Mouse (Mus musculus) lung, embryonic 14.5 days (tissue): ENCODE results near the gene Hic1. TPM values are rescaled to one million over a fixed set of nuclear protein-coding genes. Genes with fewer than 3 reads are reported as not detected.

Source experiments
- ATAC-seq: fragments of 200-750 bp; cut with Nextera tagmentation; 2 replicates; pipeline ENCODE4 v1.8.0; 2017; ENCODE audit warnings: mild to moderate bottlenecking, moderate TSS enrichment, moderate library complexity; ENCODE audit not compliant: insufficient read depth
- DNase-seq: peaks from one replicate; pipeline ENCODE4 v3.0.0-alpha.2; 2015
- H3K27ac ChIP-seq: fragments of 300-500 bp; sonication (generic); 2 replicates; pipeline ENCODE4 v1.5.1; 2014; ENCODE audit warnings: low read depth, mild to moderate bottlenecking, moderate library complexity
- H3K27me3 ChIP-seq: fragments of 300-500 bp; sonication (generic); 2 replicates; pipeline ENCODE4 v1.6.1; 2014; ENCODE audit warnings: low read length, control low read depth; ENCODE audit not compliant: insufficient read depth
- H3K36me3 ChIP-seq: fragments of 300-500 bp; sonication (generic); 2 replicates; pipeline ENCODE4 v1.6.1; 2014; ENCODE audit warnings: control low read depth; ENCODE audit not compliant: insufficient read depth
- H3K4me1 ChIP-seq: fragments of 300-500 bp; sonication (generic); 2 replicates; pipeline ENCODE4 v1.6.1; 2014; ENCODE audit warnings: antibody characterized with exemption, control low read depth; ENCODE audit not compliant: insufficient read depth
- H3K4me2 ChIP-seq: fragments of 300-500 bp; sonication (generic); 2 replicates; pipeline ENCODE4 v1.6.1; 2014; ENCODE audit warnings: mild to moderate bottlenecking
- H3K4me3 ChIP-seq: fragments of 300-500 bp; sonication (generic); 2 replicates; pipeline ENCODE4 v1.5.1; 2014; ENCODE audit warnings: low read depth, low read length
- H3K9ac ChIP-seq: fragments of 300-500 bp; sonication (generic); 2 replicates; pipeline ENCODE4 v1.6.1; 2014
- H3K9me3 ChIP-seq: fragments of 300-500 bp; sonication (generic); 2 replicates; pipeline ENCODE4 v1.6.1; 2016; ENCODE audit warnings: low read depth, low read length, control low read depth
- CTCF ChIP-seq: IDR thresholded peaks from 2 replicates; pipeline ENCODE4 v1.5.1; 2016; ENCODE audit warnings: antibody characterized with exemption, low read depth
- WGBS: fragments of 180-500 bp; shearing (Covaris S2); extraction: QIAGEN DNeasy Blood & Tissue Kit; methylation state at CpG from one replicate; pipeline ENCODE4 v1.1.7; 2014; 5-methylcytosine and 5-hydroxymethylcytosine counted together
- polyA plus RNA-seq: library from polyadenylated mRNA; unstranded; fragments of >200 nt; fragmentation: Nextera tagmentation; extraction: Ambion mirVana; gene quantifications from 2 replicates; pipeline ENCODE4 v1.2.1, GENCODE M21; 2014

The Hic1 gene
- polyA plus RNA-seq, 1 experiment from 2014 or later: 15.6 TPM

GRCm38 (mm10) chr11:75198792-75199191 is 29.5 kb upstream of the Hic1 start:
- Histone ChIP-seq H3K4me3 (no peak overlapping the region), H3K4me2 (no peak overlapping the region), H3K36me3 (no peaks in the 10 kb centered on the region), H3K27ac (no peak overlapping the region), H3K27me3 (peaks cover 37% of the 10 kb centered on the region), H3K4me1 (no peaks in the 10 kb centered on the region; the same call in 1 of the 2 replicates), H3K9me3 (no peaks in the 10 kb centered on the region; the same call in 1 of the 2 replicates), H3K9ac (no peak overlapping the region)
- ATAC-seq (no peak), DNase-seq (no peak)
- WGBS: 63% methylated on average over 4 of the region's 4 CpGs
- no peak for TF ChIP-seq CTCF

- Histone ChIP-seq H3K4me3 (no peak overlapping the region), H3K36me3 (no peaks in the 10 kb centered on the region), H3K27me3 (peaks cover 45% of the 10 kb centered on the region), H3K4me2 (no peak overlapping the region), H3K27ac (no peak overlapping the region), H3K4me1 (peaks cover 3% of the 10 kb centered on the region), H3K9ac (no peak overlapping the region), H3K9me3 (no peaks in the 10 kb centered on the region; the same call in 1 of the 2 replicates)
- WGBS: 40% methylated on average over 7 of the region's 7 CpGs
- ATAC-seq: no peak
- no peak for TF ChIP-seq CTCF
- DNase-seq: no peak
Measured at GRCm38 (mm10) chr11:75197956-75198355, 28.6 kb upstream of the Hic1 start.

- Histone ChIP-seq H3K9me3 (no peaks in the 10 kb centered on the region; the same call in 1 of the 2 replicates), H3K9ac (no peak overlapping the region), H3K27me3 (peaks cover 47% of the 10 kb centered on the region), H3K4me1 (peaks cover 4% of the 10 kb centered on the region), H3K4me3 (no peak overlapping the region), H3K27ac (no peak overlapping the region), H3K4me2 (no peak overlapping the region), H3K36me3 (no peaks in the 10 kb centered on the region)
- DNase-seq (no peak), ATAC-seq (no peak)
- 56% methylated on average over 6 of the region's 6 CpGs for WGBS
- TF ChIP-seq CTCF: no peak
Measured at GRCm38 (mm10) chr11:75196131-75196530, 26.8 kb upstream of the Hic1 start.

- Histone ChIP-seq H3K9me3 (no peaks in the 10 kb centered on the region; the same call in 1 of the 2 replicates), H3K4me1 (peaks cover 4% of the 10 kb centered on the region), H3K27me3 (peaks cover 47% of the 10 kb centered on the region), H3K4me3 (peak overlapping the region; percentile 58), H3K9ac (no peak overlapping the region; the same call in 1 of the 2 replicates), H3K4me2 (peak overlapping the region; percentile 87), H3K27ac (no peak overlapping the region), H3K36me3 (no peaks in the 10 kb centered on the region)
- DNase-seq (peak; percentile 81), ATAC-seq (no peak)
- under 1% methylated on average over 38 of the region's 39 CpGs for WGBS
- TF ChIP-seq CTCF: peak; percentile 31; the same call in 1 of the 2 replicates
Measured at GRCm38 (mm10) chr11:75194850-75195461, 25.6 kb upstream of the Hic1 start.

- under 1% methylated on average over 52 of the region's 52 CpGs for WGBS
- peak overlapping the region; percentile 87 for H3K4me2 ChIP-seq
- peak overlapping the region; percentile 58 for H3K4me3 ChIP-seq
- ATAC-seq (no peak), DNase-seq (no peak)
- no peaks in the 10 kb centered on the region for H3K9me3 ChIP-seq
- H3K27me3 ChIP-seq: peaks cover 47% of the 10 kb centered on the region
- H3K27ac ChIP-seq: no peak overlapping the region
- H3K36me3 ChIP-seq: no peaks in the 10 kb centered on the region
- H3K4me1 ChIP-seq: peaks cover 8% of the 10 kb centered on the region
- no peak for TF ChIP-seq CTCF
- H3K9ac ChIP-seq: peak overlapping the region; percentile 34
Measured at GRCm38 (mm10) chr11:75194121-75194849, 25.0 kb upstream of the Hic1 start.

- peak within 1 kb of the TSS; percentile 87 for H3K4me2 ChIP-seq
- peaks cover 47% of the 10 kb centered on the region for H3K27me3 ChIP-seq
- peak; percentile 7; the same call in 1 of the 2 replicates for ATAC-seq
- peaks cover 9% of the 10 kb centered on the region for H3K4me1 ChIP-seq
- DNase-seq: peak; percentile 62
- WGBS: under 1% methylated on average over 83 of the region's 84 CpGs
- H3K4me3 ChIP-seq: peak within 1 kb of the TSS; percentile 58
- H3K27ac ChIP-seq: no peak within 1 kb of the TSS
- peak within 1 kb of the TSS; percentile 34 for H3K9ac ChIP-seq
- TF ChIP-seq CTCF: no peak
- H3K9me3 ChIP-seq: no peaks in the 10 kb centered on the region
- H3K36me3 ChIP-seq: no peaks in the 10 kb centered on the region
Measured at GRCm38 (mm10) chr11:75193256-75194071, 24.1 kb upstream of the Hic1 start, which contains the start of gene Rtn4rl1. Gene Rtn4rl1, plus strand, starts transcription at chr11:75193783.
